Mouse (Mus musculus) megakaryocyte, embryonic 14.5 days (primary cell): ENCODE results near the gene 2310057M21Rik. TPM values are rescaled to one million over a fixed set of nuclear protein-coding genes. Genes with fewer than 3 reads are reported as not detected.

Source experiments
- H3K27me3 ChIP-seq: replicated peaks from 2 replicates; pipeline ENCODE3; 2012; ENCODE audit warnings: inconsistent platforms
- H3K36me3 ChIP-seq: replicated peaks from 2 replicates; pipeline ENCODE3; 2012; ENCODE audit warnings: low read length, inconsistent platforms, mixed read lengths
- H3K4me1 ChIP-seq: 2 replicates; pipeline ENCODE4 v1.6.1; 2012; ENCODE audit warnings: inconsistent platforms
- H3K4me3 ChIP-seq: replicated peaks from 2 replicates; pipeline ENCODE3; 2012; ENCODE audit warnings: moderate library complexity, mild to moderate bottlenecking, inconsistent platforms
- H3K9me3 ChIP-seq: 2 replicates; pipeline ENCODE4 v1.6.1; 2012; ENCODE audit warnings: inconsistent platforms
- FLI1 ChIP-seq: IDR thresholded peaks from 2 replicates; pipeline ENCODE4 v1.6.1; 2012; ENCODE audit warnings: low read length, inconsistent platforms, mixed read lengths
- GATA1 ChIP-seq: IDR thresholded peaks from 3 replicates; pipeline ENCODE4 v1.6.1; 2012; ENCODE audit warnings: mixed read lengths, low read length, inconsistent platforms, borderline replicate concordance
- polyA plus RNA-seq: library from polyadenylated mRNA; stranded (reverse); fragments of >175 nt; gene quantifications from 2 replicates; pipeline ENCODE4 v1.2.3, GENCODE M21; 2012; ENCODE audit warnings: low replicate concordance; ENCODE audit not compliant: insufficient read depth

The 2310057M21Rik gene
- polyA plus RNA-seq, 1 experiment = 3.2 TPM

DNA sequence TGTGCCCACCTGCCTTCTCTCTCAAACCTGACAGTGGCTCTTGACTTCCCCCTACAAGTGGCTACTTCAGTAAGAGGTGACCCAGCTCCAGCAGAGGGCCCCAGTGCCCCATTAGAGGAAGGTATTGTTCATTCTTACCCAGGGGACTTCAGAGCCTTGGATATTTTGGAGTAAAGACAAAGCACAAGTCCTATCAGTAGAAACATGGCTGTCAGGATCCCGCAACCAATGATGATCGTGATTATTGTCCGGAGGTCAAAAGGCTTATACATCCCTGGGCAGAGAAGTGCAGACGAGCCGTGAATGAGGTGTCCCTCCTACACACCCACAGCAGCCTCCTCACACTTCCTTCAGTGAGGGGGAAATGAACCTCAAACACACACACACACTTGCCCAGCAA is 35.5 kb downstream of the 2310057M21Rik start:
- H3K36me3 ChIP-seq = no peaks in the 10 kb centered on the region
- peaks cover 6% of the 10 kb centered on the region for H3K9me3 ChIP-seq
- peaks cover 4% of the 10 kb centered on the region for H3K27me3 ChIP-seq
- H3K4me1 ChIP-seq = no peaks in the 10 kb centered on the region
- H3K4me3 ChIP-seq = no peak overlapping the region
- TF ChIP-seq GATA1 (no peak), FLI1 (no peak)

- peaks cover 9% of the 10 kb centered on the region for H3K27me3 ChIP-seq
- TF ChIP-seq FLI1 (no peak), GATA1 (no peak)
- no peak within 1 kb of the TSS for H3K4me3 ChIP-seq
- no peaks in the 10 kb centered on the region for H3K4me1 ChIP-seq
- H3K9me3 ChIP-seq = peaks cover 6% of the 10 kb centered on the region
- H3K36me3 ChIP-seq = no peaks in the 10 kb centered on the region
Observed at GRCm38 (mm10) chr7:131322192-131322591, 40.4 kb downstream of the 2310057M21Rik start, which contains the start of gene Cuzd1. Gene Cuzd1, minus strand, starts transcription at chr7:131322292.

- H3K36me3 ChIP-seq = no peaks in the 10 kb centered on the region
- H3K4me1 ChIP-seq = no peaks in the 10 kb centered on the region
- no peak overlapping the region for H3K4me3 ChIP-seq
- peaks cover 5% of the 10 kb centered on the region for H3K9me3 ChIP-seq
- TF ChIP-seq FLI1 (no peak), GATA1 (no peak)
- H3K27me3 ChIP-seq = peaks cover 7% of the 10 kb centered on the region
Observed at GRCm38 (mm10) chr7:131318340-131318739, 44.2 kb downstream of the 2310057M21Rik start.

DNA sequence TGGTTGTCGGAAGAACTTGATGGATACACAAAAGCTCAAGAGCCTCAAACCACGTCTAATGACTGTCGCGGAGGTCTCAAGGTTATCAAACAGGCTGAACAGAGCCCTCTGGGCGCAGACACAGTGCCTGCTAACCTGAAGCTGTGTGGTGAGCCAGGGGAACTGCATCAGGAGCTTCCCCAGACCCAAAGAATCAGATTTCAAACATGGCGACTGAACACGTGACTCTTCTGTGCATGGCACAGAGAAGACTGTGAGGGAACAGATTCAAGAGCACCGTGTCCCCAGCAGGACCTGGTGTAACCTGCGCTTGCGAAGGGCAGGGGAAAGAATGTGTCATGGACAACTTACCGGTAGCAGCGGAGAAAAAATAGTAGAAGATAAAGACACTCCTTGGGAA is 45.0 kb downstream of the 2310057M21Rik start:
- no peaks in the 10 kb centered on the region for H3K4me1 ChIP-seq
- no peak for TF ChIP-seq GATA1
- TF ChIP-seq FLI1 = no peak
- H3K27me3 ChIP-seq = peaks cover 7% of the 10 kb centered on the region
- H3K36me3 ChIP-seq = no peaks in the 10 kb centered on the region
- H3K4me3 ChIP-seq = no peak overlapping the region
- H3K9me3 ChIP-seq = no peaks in the 10 kb centered on the region

- Histone ChIP-seq H3K4me1 (no peaks in the 10 kb centered on the region), H3K27me3 (no peaks in the 10 kb centered on the region), H3K36me3 (no peaks in the 10 kb centered on the region), H3K9me3 (no peaks in the 10 kb centered on the region), H3K4me3 (no peak overlapping the region)
- no peak for TF ChIP-seq GATA1
- TF ChIP-seq FLI1 = no peak
Observed at GRCm38 (mm10) chr7:131314493-131314892, 48.1 kb downstream of the 2310057M21Rik start.

DNA sequence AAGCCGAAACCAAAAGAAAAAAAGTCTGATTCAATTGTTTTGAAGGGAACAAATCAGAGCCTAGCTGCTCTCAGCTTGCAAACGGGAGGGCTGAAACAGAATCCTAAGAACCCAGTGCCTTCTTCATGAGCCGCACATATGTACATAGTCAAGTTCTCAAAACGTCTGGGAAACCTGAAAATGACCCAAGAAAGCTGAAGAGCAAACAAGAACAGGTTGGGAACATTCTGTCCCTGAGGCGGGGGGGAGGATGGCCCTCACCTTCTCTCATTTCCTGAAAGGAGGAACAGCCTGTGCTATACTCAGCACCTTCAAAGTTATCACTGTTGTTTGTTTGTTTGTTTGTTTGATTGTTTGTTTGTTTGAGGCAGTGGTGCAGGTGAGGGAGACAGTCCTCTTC is 55.8 kb downstream of the 2310057M21Rik start:
- Histone ChIP-seq H3K36me3 (no peaks in the 10 kb centered on the region), H3K4me3 (peak overlapping the region; percentile 12), H3K4me1 (no peaks in the 10 kb centered on the region), H3K27me3 (no peaks in the 10 kb centered on the region), H3K9me3 (peaks cover 4% of the 10 kb centered on the region; the same call in 1 of the 2 replicates)
- TF ChIP-seq GATA1 (no peak), FLI1 (no peak)

GRCm38 (mm10) chr7:131303340-131303739 is 59.2 kb downstream of the 2310057M21Rik start:
- H3K9me3 ChIP-seq = peaks cover 4% of the 10 kb centered on the region; the same call in 1 of the 2 replicates
- no peaks in the 10 kb centered on the region for H3K4me1 ChIP-seq
- TF ChIP-seq FLI1 = no peak
- no peak for TF ChIP-seq GATA1
- H3K27me3 ChIP-seq = no peaks in the 10 kb centered on the region
- no peak overlapping the region for H3K4me3 ChIP-seq
- no peaks in the 10 kb centered on the region for H3K36me3 ChIP-seq

DNA sequence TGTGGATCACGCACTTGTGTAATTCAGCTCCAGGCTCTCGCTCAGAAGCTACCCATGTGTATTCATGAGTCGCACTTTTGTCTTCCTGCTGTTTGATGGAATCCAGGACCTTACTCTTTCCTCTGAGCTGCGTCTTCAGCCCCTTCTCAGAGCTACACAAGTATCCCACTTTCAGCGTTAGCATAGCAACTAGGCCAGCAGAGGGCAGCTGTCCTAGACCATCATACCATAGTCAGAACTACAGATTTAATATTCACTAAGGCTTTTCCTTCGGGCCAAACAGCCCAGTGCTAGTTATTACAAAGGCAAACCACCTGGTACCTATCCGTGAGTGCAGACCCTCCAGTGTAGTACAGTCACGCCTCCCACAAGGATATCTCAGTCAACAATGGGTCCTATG is 65.4 kb downstream of the 2310057M21Rik start:
- no peaks in the 10 kb centered on the region for H3K36me3 ChIP-seq
- H3K4me3 ChIP-seq = no peak overlapping the region
- peaks cover 4% of the 10 kb centered on the region for H3K27me3 ChIP-seq
- H3K4me1 ChIP-seq = no peaks in the 10 kb centered on the region
- TF ChIP-seq FLI1 = no peak
- TF ChIP-seq GATA1 = no peak
- no peaks in the 10 kb centered on the region for H3K9me3 ChIP-seq

Other genes with a start within 250 kb of the 2310057M21Rik start
- gene 4933402N03Rik, start 216.4 kb downstream of the 2310057M21Rik start, polyA plus RNA-seq = 0.07 TPM in 1 of 2 replicates, not detected in the other
- not detected in 2 replicates for gene 5430419D17Rik, start 188.4 kb downstream of the 2310057M21Rik start, polyA plus RNA-seq
- not detected in 2 replicates for gene Cuzd1, start 40.5 kb downstream of the 2310057M21Rik start, polyA plus RNA-seq
- not detected in 2 replicates for gene Fam24b, start 33.2 kb downstream of the 2310057M21Rik start, polyA plus RNA-seq
- gene Fam24a, start 28.9 kb downstream of the 2310057M21Rik start, polyA plus RNA-seq = not detected in 2 replicates
- 30.3 and 33.6 TPM in 2 replicates for gene Pstk, start 8.4 kb upstream of the 2310057M21Rik start, polyA plus RNA-seq
- 3.4 and 3.7 TPM in 2 replicates for gene Ikzf5, start 47.8 kb upstream of the 2310057M21Rik start, polyA plus RNA-seq
- gene Acadsb, start 47.8 kb upstream of the 2310057M21Rik start, polyA plus RNA-seq = 0.76 TPM in 1 of 2 replicates, not detected in the other
- not detected in 2 replicates for gene Hmx3, start 180.1 kb upstream of the 2310057M21Rik start, polyA plus RNA-seq
- gene Hmx2, start 186.0 kb upstream of the 2310057M21Rik start, polyA plus RNA-seq = 0.19 TPM in 1 of 2 replicates, not detected in the other
- 3.4 and 51.6 TPM in 2 replicates for gene Bub3, start 197.5 kb upstream of the 2310057M21Rik start, polyA plus RNA-seq